Mouse (Mus musculus): Measurements from ENCODE around the gene Pdpr. TPM values are rescaled to one million over a fixed set of nuclear protein-coding genes. Genes with fewer than 3 reads are reported as not detected.

Pdpr gene
- polyA plus RNA-seq (2012; rRNA removed): 21.5 and 26.1 TPM in 2 replicates

DNA sequence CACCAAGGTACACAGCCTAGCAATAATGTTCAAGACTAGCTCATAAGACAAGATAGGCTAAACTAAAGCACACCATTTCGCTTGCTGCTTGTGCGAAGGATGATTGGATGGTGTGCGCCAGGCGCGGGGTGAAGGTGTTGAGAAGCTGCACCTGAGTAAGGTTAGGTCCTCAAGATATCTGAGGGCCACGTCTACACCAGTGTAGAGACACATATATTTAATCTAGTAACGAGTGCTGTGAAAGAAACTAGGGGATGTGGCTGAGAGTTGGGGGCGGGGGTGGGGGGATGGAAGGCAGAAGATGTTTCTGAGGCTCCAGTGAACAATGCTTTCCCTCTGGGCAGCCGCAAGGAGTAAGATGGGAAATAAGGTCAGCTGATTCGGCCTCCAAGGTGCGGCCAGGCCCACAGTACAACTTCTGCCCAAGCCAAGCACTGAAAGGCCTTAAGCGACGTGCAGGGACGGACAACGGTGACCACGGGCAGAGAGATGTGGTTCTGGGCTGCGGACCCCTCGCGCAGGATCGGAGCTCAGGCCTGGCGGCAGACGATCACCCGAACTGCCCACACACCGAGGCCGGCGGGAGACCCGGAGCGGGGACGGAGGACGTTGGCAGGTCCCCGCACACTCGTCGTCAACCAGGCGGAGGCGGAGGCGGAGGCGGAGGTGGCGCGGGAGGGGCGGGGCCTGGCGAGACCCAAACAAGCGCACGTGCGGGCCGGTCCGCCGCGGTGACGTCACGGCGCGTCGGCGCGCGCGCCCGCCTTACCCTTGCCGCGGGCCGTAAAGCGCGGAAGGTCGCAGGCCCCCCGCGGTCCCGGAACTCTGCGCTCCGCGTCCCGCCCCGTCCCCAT lies at the start of gene Pdpr:
TSS of gene Pdpr (plus strand) at position 766 of the 854 bp plus-strand sequence.
- H3K27me3 ChIP-seq (replicated peaks; ENCODE audit: control insufficient read depth, insufficient read depth, low read length): no peaks in the 10 kb centered on the region
- TF ChIP-seq CTCF (conservative IDR thresholded peaks at IDR 0.05; ENCODE audit: insufficient read depth, insufficient read length, low read depth, low read length): no peak
- TF ChIP-seq POLR2A (IDR thresholded peaks at IDR 0.05; ENCODE audit: low read depth, low read length): no peak
- peak within 1 kb of the TSS; percentile 92 for H3K27ac ChIP-seq (ENCODE audit: insufficient read depth, low read depth, low read length)
- peak; percentile 96 for DNase-seq
- WGBS: 6% methylated on average over 70 of the region's 72 CpGs
- peak within 1 kb of the TSS; percentile 97 for H3K4me3 ChIP-seq (ENCODE audit: insufficient read depth, low read depth, low read length)
- no peaks in the 10 kb centered on the region for H3K36me3 ChIP-seq (ENCODE audit: control insufficient read depth, insufficient read depth, low read length)
- peaks cover 12% of the 10 kb centered on the region; the same call in 1 of the 2 replicates for H3K4me1 ChIP-seq (ENCODE audit: control insufficient read depth, insufficient read depth, low read length)

GRCm38 (mm10) chr8:111048694-111049093 lies 45.7 kb upstream of the Pdpr start:
- Histone ChIP-seq H3K27me3 (replicated peaks; ENCODE audit: control insufficient read depth, insufficient read depth, low read length) (no peaks in the 10 kb centered on the region), H3K4me3 (ENCODE audit: insufficient read depth, low read depth, low read length) (no peak overlapping the region), H3K27ac (ENCODE audit: insufficient read depth, low read depth, low read length) (no peak overlapping the region), H3K4me1 (ENCODE audit: control insufficient read depth, insufficient read depth, low read length) (no peaks in the 10 kb centered on the region), H3K36me3 (ENCODE audit: control insufficient read depth, insufficient read depth, low read length) (peaks cover 4% of the 10 kb centered on the region)
- TF ChIP-seq POLR2A (IDR thresholded peaks at IDR 0.05; ENCODE audit: low read depth, low read length) (no peak), CTCF (conservative IDR thresholded peaks at IDR 0.05; ENCODE audit: insufficient read depth, insufficient read length, low read depth, low read length) (no peak)
- DNase-seq: peak; percentile 17
- 88% methylated on average over 2 of the region's 2 CpGs for WGBS

DNA sequence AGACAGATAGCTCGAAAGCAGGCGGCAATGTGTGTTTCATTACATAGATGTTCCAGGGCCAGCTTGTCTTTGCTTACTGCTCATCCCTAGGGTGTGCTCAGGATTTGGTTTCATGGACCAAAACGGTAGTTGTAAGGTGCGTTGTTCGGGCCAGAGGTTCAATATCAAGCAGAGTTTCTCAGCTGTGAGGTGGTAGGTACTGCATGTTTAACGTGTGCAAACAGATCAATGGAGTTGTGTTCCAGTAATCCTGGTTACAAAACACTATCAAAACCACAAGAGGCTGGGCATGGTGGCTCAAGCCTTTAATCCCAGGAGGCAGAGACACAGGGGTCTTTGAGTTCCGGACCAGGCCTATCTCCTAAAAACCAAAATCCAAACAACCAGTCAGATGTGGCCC lies 45.3 kb upstream of the Pdpr start:
- Histone ChIP-seq H3K27me3 (replicated peaks; ENCODE audit: control insufficient read depth, insufficient read depth, low read length) (no peaks in the 10 kb centered on the region), H3K27ac (ENCODE audit: insufficient read depth, low read depth, low read length) (no peak overlapping the region), H3K36me3 (ENCODE audit: control insufficient read depth, insufficient read depth, low read length) (peaks cover 4% of the 10 kb centered on the region), H3K4me1 (ENCODE audit: control insufficient read depth, insufficient read depth, low read length) (no peaks in the 10 kb centered on the region), H3K4me3 (ENCODE audit: insufficient read depth, low read depth, low read length) (no peak overlapping the region)
- TF ChIP-seq POLR2A (IDR thresholded peaks at IDR 0.05; ENCODE audit: low read depth, low read length) (no peak), CTCF (conservative IDR thresholded peaks at IDR 0.05; ENCODE audit: insufficient read depth, insufficient read length, low read depth, low read length) (no peak)
- no peak for DNase-seq
- 96% methylated on average over 7 of the region's 7 CpGs for WGBS

DNA sequence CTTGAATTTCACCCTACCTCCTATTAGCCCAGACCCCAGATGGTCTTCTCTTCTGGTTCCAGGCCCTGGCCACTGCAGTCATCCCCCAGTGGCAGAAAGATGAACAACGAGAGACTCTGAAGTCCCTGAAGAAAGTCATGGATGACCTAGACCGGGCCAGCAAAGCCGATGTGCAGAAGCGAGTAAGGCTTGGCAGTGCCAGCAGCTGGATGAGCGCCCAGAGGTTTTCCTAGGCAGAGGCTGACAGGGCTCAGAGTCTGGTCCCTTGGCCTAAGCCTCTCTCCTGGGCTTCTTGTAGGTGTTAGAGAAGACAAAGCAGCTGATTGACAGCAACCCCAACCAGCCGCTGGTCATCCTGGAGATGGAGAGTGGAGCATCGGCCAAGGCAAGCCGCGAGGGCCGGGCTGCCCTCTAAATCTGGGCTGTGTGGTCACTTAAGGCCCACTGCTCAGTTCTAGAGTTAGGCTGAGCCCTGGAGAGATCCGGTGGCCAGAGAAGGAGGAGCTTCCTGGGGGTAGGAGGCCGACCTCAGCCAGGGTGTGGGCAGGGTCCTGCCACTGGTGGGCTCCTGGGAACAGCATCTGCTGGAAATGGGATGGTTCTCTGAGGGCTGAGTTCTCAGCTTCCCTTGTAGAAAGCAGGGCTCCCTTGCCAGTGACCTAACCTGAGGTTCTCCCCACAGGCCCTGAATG lies 40.5 kb upstream of the Pdpr start:
- Histone ChIP-seq H3K27me3 (replicated peaks; ENCODE audit: control insufficient read depth, insufficient read depth, low read length) (no peaks in the 10 kb centered on the region), H3K4me3 (ENCODE audit: insufficient read depth, low read depth, low read length) (no peak overlapping the region), H3K27ac (ENCODE audit: insufficient read depth, low read depth, low read length) (no peak overlapping the region), H3K4me1 (ENCODE audit: control insufficient read depth, insufficient read depth, low read length) (peaks cover 4% of the 10 kb centered on the region; the same call in 1 of the 2 replicates), H3K36me3 (ENCODE audit: control insufficient read depth, insufficient read depth, low read length) (peaks cover 3% of the 10 kb centered on the region)
- 82% methylated on average over 12 of the region's 12 CpGs for WGBS
- peak; percentile 12 for DNase-seq
- TF ChIP-seq CTCF (conservative IDR thresholded peaks at IDR 0.05; ENCODE audit: insufficient read depth, insufficient read length, low read depth, low read length): no peak
- no peak for TF ChIP-seq POLR2A (IDR thresholded peaks at IDR 0.05; ENCODE audit: low read depth, low read length)

- 89% methylated on average over 17 of the region's 17 CpGs for WGBS
- no peak for DNase-seq
- H3K36me3 ChIP-seq (ENCODE audit: control insufficient read depth, insufficient read depth, low read length): peaks cover 2% of the 10 kb centered on the region
- H3K4me3 ChIP-seq (ENCODE audit: insufficient read depth, low read depth, low read length): no peak overlapping the region
- TF ChIP-seq POLR2A (IDR thresholded peaks at IDR 0.05; ENCODE audit: low read depth, low read length): no peak
- TF ChIP-seq CTCF (conservative IDR thresholded peaks at IDR 0.05; ENCODE audit: insufficient read depth, insufficient read length, low read depth, low read length): no peak
- peaks cover 4% of the 10 kb centered on the region; the same call in 1 of the 2 replicates for H3K4me1 ChIP-seq (ENCODE audit: control insufficient read depth, insufficient read depth, low read length)
- no peak overlapping the region for H3K27ac ChIP-seq (ENCODE audit: insufficient read depth, low read depth, low read length)
- no peaks in the 10 kb centered on the region for H3K27me3 ChIP-seq (replicated peaks; ENCODE audit: control insufficient read depth, insufficient read depth, low read length)
Observed at GRCm38 (mm10) chr8:111055031-111055634, 39.3 kb upstream of the Pdpr start.

DNA sequence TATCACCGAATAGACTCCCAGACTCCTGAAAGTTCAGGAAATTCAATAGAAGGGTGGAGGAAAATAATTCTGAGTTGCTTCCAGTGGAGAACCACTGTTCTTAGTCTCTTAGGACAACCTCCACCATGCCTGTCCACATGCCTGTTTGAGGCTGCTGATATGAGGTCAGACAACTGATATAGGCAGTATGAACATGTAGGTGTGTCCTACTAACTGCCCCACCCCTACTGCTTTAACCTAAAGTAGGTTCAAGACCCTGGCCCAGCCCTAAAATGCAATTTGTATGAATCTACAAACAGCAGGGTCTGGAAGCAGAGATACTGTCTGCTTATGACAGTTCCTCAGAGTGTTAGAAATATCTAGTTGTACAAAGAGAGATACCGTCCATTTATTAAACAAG lies 38.8 kb upstream of the Pdpr start:
- DNase-seq: no peak
- TF ChIP-seq CTCF (conservative IDR thresholded peaks at IDR 0.05; ENCODE audit: insufficient read depth, insufficient read length, low read depth, low read length) (no peak), POLR2A (IDR thresholded peaks at IDR 0.05; ENCODE audit: low read depth, low read length) (no peak)
- Histone ChIP-seq H3K4me3 (ENCODE audit: insufficient read depth, low read depth, low read length) (no peak overlapping the region), H3K27ac (ENCODE audit: insufficient read depth, low read depth, low read length) (no peak overlapping the region), H3K36me3 (ENCODE audit: control insufficient read depth, insufficient read depth, low read length) (no peaks in the 10 kb centered on the region; the same call in 1 of the 2 replicates), H3K4me1 (ENCODE audit: control insufficient read depth, insufficient read depth, low read length) (peaks cover 4% of the 10 kb centered on the region; the same call in 1 of the 2 replicates), H3K27me3 (replicated peaks; ENCODE audit: control insufficient read depth, insufficient read depth, low read length) (no peaks in the 10 kb centered on the region)
- WGBS: 68% methylated on average over 2 of the region's 2 CpGs

All from kidney, adult 2 months (tissue).